Mouse (Mus musculus) hindbrain, embryonic 13.5 days (tissue): ENCODE data around the gene Rps2. TPM values are rescaled to one million over a fixed set of nuclear protein-coding genes. Genes with fewer than 3 reads are reported as not detected.

Experiments
- ATAC-seq: fragments of 200-750 bp; cut with Nextera tagmentation; 2 replicates; pipeline ENCODE4 v1.8.0; 2017; ENCODE audit warnings: moderate TSS enrichment; ENCODE audit not compliant: low FRiP score
- H3K27ac ChIP-seq: fragments of 300-500 bp; sonication (generic); 2 replicates; pipeline ENCODE4 v1.5.1; 2015; ENCODE audit warnings: inconsistent platforms, mild to moderate bottlenecking, moderate library complexity
- H3K27me3 ChIP-seq: fragments of 300-500 bp; sonication (generic); 2 replicates; pipeline ENCODE4 v1.6.1; 2015; ENCODE audit warnings: mild to moderate bottlenecking, inconsistent platforms
- H3K36me3 ChIP-seq: fragments of 300-500 bp; sonication (generic); 2 replicates; pipeline ENCODE4 v1.6.1; 2015; ENCODE audit warnings: mild to moderate bottlenecking, inconsistent platforms
- H3K4me1 ChIP-seq: fragments of 300-500 bp; sonication (generic); replicated peaks from 2 replicates; pipeline ENCODE4 v1.6.1; 2015; ENCODE audit warnings: inconsistent platforms
- H3K4me2 ChIP-seq: fragments of 300-500 bp; sonication (generic); 2 replicates; pipeline ENCODE4 v1.6.1; 2015; ENCODE audit warnings: inconsistent platforms, mild to moderate bottlenecking, moderate library complexity
- H3K4me3 ChIP-seq: fragments of 300-500 bp; sonication (generic); 2 replicates; pipeline ENCODE4 v1.5.1; 2015; ENCODE audit warnings: mild to moderate bottlenecking, inconsistent platforms
- H3K9ac ChIP-seq: fragments of 300-500 bp; sonication (generic); 2 replicates; pipeline ENCODE4 v1.6.1; 2015; ENCODE audit warnings: mild to moderate bottlenecking, inconsistent platforms
- H3K9me3 ChIP-seq: fragments of 300-500 bp; sonication (generic); 2 replicates; pipeline ENCODE4 v1.6.1; 2016; ENCODE audit warnings: inconsistent platforms
- WGBS: fragments of 180-500 bp; shearing (Covaris S2); methylation state at CpG from one replicate; pipeline ENCODE4 v1.1.7; 2015; 5-methylcytosine and 5-hydroxymethylcytosine counted together
- polyA plus RNA-seq: library from polyadenylated mRNA; unstranded; fragments of >200 nt; fragmentation: Nextera tagmentation; extraction: Ambion mirVana; gene quantifications from 2 replicates; pipeline ENCODE4 v1.2.1, GENCODE M21; 2015

The Rps2 gene
- polyA plus RNA-seq, 1 experiment from 2014 or later = 783 TPM

- Histone ChIP-seq H3K9ac (peak within 1 kb of the TSS; percentile 94), H3K27ac (peak within 1 kb of the TSS; percentile 89), H3K36me3 (peaks cover 16% of the 10 kb centered on the region), H3K4me1 (peaks cover 31% of the 10 kb centered on the region), H3K9me3 (no peaks in the 10 kb centered on the region), H3K4me2 (peak within 1 kb of the TSS; percentile 84), H3K4me3 (peak within 1 kb of the TSS; percentile 87), H3K27me3 (peaks cover 14% of the 10 kb centered on the region; the same call in 1 of the 2 replicates)
- WGBS = under 1% methylated on average over 30 of the region's 30 CpGs
- ATAC-seq = peak; percentile 78
Observed at GRCm38 (mm10) chr17:24724184-24724583, 6.3 kb downstream of the Rps2 start, which contains the start of gene Ndufb10. Ndufb10 (minus strand) TSS chr17:24724478.

- 75% methylated on average over 3 of the region's 3 CpGs for WGBS
- H3K36me3 ChIP-seq = peaks cover 16% of the 10 kb centered on the region
- no peak overlapping the region for H3K4me2 ChIP-seq
- no peak overlapping the region for H3K27ac ChIP-seq
- peaks cover 15% of the 10 kb centered on the region; the same call in 1 of the 2 replicates for H3K27me3 ChIP-seq
- no peak overlapping the region for H3K9ac ChIP-seq
- H3K4me3 ChIP-seq = no peak overlapping the region
- no peaks in the 10 kb centered on the region for H3K9me3 ChIP-seq
- no peak for ATAC-seq
- peaks cover 28% of the 10 kb centered on the region for H3K4me1 ChIP-seq
Observed at GRCm38 (mm10) chr17:24725637-24726390, 7.9 kb downstream of the Rps2 start.

DNA sequence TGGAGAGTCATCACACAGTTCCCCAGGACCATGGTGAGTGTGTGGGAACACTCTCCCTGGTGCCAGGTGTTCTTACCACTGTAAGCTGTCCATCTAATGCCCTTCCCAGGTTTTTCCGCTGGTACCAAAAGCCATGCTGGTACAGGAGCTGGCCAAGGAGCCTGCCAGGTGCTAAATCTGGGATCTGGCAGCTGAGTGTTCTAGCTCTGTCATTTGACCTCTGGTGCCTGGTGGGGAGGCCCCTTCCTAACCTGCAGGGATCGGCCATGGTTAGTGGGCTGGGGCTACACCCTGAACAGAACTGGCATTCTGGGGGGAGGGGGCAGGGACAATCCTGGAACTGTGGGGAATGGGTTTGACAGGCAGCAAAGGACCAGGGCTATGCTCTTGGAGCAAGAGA is 9.7 kb downstream of the Rps2 start, which contains the start of gene Rpl3l:
Gene Rpl3l, plus strand, starts transcription at position 203 of the 400 bp plus-strand sequence.
- Histone ChIP-seq H3K4me2 (no peak within 1 kb of the TSS), H3K9ac (0 out of 2 replicates have a peak within 1 kb of the TSS, but pooled peaks have one; percentile 29), H3K27me3 (peaks cover 23% of the 10 kb centered on the region; the same call in 1 of the 2 replicates), H3K36me3 (peaks cover under 1% of the 10 kb centered on the region; the same call in 1 of the 2 replicates), H3K27ac (no peak within 1 kb of the TSS), H3K9me3 (no peaks in the 10 kb centered on the region), H3K4me3 (no peak within 1 kb of the TSS), H3K4me1 (peaks cover 11% of the 10 kb centered on the region)
- 80% methylated on average over 2 of the region's 2 CpGs for WGBS
- ATAC-seq = no peak

DNA sequence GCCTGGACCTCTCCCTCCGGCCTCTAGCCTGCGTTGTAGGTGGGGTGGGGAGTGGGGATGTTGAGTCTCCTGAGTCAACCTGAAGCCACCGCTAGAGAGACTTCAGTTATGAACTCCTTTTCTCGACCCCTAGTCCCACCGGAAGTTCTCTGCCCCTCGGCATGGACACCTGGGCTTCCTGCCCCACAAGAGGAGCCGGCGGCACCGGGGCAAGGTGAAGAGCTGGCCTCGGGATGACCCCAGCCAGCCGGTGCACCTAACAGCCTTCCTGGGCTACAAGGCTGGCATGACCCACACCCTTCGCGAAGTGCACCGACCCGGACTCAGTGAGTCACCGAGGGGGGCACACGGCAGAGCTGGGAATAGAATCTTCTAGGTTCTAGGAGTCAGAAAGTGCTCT is 10.3 kb downstream of the Rps2 start:
- Histone ChIP-seq H3K4me1 (peaks cover 6% of the 10 kb centered on the region), H3K36me3 (no peaks in the 10 kb centered on the region), H3K27me3 (peaks cover 25% of the 10 kb centered on the region; the same call in 1 of the 2 replicates), H3K4me3 (no peak overlapping the region), H3K27ac (no peak overlapping the region), H3K9ac (0 out of 2 replicates have a peak overlapping the region, but pooled peaks have one; percentile 29), H3K4me2 (no peak overlapping the region), H3K9me3 (no peaks in the 10 kb centered on the region)
- 76% methylated on average over 17 of the region's 17 CpGs for WGBS
- ATAC-seq = no peak

DNA sequence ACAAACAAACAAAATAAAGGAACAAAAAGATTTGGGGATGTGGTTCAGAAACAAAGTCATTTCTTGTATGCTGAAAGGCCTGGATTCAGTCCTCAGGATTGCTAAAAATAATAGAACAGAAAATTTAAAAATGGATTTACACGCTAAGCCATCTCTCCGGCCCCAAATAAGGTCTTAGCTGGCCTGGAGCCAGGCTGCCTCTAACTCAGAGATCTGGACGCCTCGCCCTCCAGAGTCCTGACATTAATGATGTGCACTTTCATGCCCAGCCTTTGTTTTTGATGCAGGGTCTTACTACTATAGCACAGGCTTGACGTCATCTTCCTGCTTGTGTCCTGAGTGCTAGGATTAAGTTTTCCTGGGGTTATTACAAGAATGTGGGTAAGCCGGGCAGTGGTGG is 11.2 kb downstream of the Rps2 start:
- Histone ChIP-seq H3K9me3 (no peaks in the 10 kb centered on the region), H3K36me3 (no peaks in the 10 kb centered on the region), H3K27ac (no peak overlapping the region), H3K27me3 (peaks cover 25% of the 10 kb centered on the region; the same call in 1 of the 2 replicates), H3K4me2 (no peak overlapping the region), H3K9ac (no peak overlapping the region), H3K4me1 (no peaks in the 10 kb centered on the region), H3K4me3 (no peak overlapping the region)
- 83% methylated on average over 6 of the region's 6 CpGs for WGBS
- ATAC-seq = no peak

GRCm38 (mm10) chr17:24730787-24731186 is 12.9 kb downstream of the Rps2 start:
- H3K27me3 ChIP-seq = peaks cover 25% of the 10 kb centered on the region; the same call in 1 of the 2 replicates
- no peak overlapping the region for H3K9ac ChIP-seq
- no peak overlapping the region for H3K4me3 ChIP-seq
- no peak overlapping the region for H3K27ac ChIP-seq
- H3K36me3 ChIP-seq = no peaks in the 10 kb centered on the region
- H3K4me1 ChIP-seq = peaks cover 3% of the 10 kb centered on the region
- no peak overlapping the region for H3K4me2 ChIP-seq
- no peak for ATAC-seq
- WGBS = 83% methylated on average over 14 of the region's 14 CpGs
- no peaks in the 10 kb centered on the region for H3K9me3 ChIP-seq

- 0 out of 2 replicates have a peak overlapping the region, but pooled peaks have one; percentile 4 for H3K9ac ChIP-seq
- no peak overlapping the region for H3K27ac ChIP-seq
- WGBS = 78% methylated on average over 12 of the region's 12 CpGs
- ATAC-seq = no peak
- no peak overlapping the region for H3K4me3 ChIP-seq
- H3K4me1 ChIP-seq = peaks cover 18% of the 10 kb centered on the region
- H3K27me3 ChIP-seq = peaks cover 23% of the 10 kb centered on the region; the same call in 1 of the 2 replicates
- H3K4me2 ChIP-seq = no peak overlapping the region
- H3K9me3 ChIP-seq = no peaks in the 10 kb centered on the region
- H3K36me3 ChIP-seq = no peaks in the 10 kb centered on the region
Observed at GRCm38 (mm10) chr17:24732233-24732935, 14.5 kb downstream of the Rps2 start.

DNA sequence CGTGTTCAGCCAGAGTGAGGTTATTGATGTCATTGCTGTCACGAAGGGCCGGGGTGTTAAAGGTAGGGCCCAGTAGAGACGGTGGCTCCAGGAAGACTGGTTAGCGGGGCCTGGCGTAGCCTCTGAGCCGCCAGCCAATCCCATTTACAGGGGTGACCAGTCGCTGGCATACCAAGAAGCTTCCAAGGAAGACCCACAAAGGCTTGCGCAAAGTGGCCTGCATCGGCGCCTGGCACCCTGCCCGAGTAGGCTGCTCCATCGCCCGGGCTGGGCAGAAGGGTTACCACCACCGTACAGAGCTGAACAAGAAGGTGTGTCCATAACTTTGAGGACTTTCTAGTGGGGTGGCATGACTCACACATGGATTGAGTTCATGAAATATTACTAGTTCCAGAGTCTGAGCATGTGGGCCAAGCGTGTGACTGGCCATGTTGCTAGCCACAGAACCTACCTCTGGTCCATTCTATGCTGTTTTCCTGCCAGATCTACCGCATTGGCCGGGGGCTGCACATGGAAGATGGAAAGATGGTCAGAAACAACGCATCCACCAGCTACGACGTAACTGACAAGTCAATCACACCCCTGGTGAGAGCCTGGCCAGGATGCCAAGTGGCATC is 15.6 kb downstream of the Rps2 start:
- Histone ChIP-seq H3K36me3 (no peaks in the 10 kb centered on the region), H3K9ac (no peak overlapping the region), H3K27ac (no peak overlapping the region), H3K27me3 (peaks cover 12% of the 10 kb centered on the region; the same call in 1 of the 2 replicates), H3K4me2 (no peak overlapping the region), H3K4me3 (no peak overlapping the region), H3K4me1 (peaks cover 27% of the 10 kb centered on the region), H3K9me3 (no peaks in the 10 kb centered on the region)
- ATAC-seq = no peak
- 91% methylated on average over 21 of the region's 21 CpGs for WGBS

- 0 out of 2 replicates have a peak, but pooled peaks cover 11% of the 10 kb centered on the region for H3K27me3 ChIP-seq
- H3K4me2 ChIP-seq = no peak overlapping the region
- no peak for ATAC-seq
- no peaks in the 10 kb centered on the region for H3K36me3 ChIP-seq
- WGBS = 85% methylated on average over 1 of the region's 1 CpGs
- H3K4me3 ChIP-seq = no peak overlapping the region
- peaks cover 27% of the 10 kb centered on the region for H3K4me1 ChIP-seq
- H3K9me3 ChIP-seq = no peaks in the 10 kb centered on the region
- no peak overlapping the region for H3K27ac ChIP-seq
- H3K9ac ChIP-seq = no peak overlapping the region
Observed at GRCm38 (mm10) chr17:24734513-24734912, 16.6 kb downstream of the Rps2 start.

DNA sequence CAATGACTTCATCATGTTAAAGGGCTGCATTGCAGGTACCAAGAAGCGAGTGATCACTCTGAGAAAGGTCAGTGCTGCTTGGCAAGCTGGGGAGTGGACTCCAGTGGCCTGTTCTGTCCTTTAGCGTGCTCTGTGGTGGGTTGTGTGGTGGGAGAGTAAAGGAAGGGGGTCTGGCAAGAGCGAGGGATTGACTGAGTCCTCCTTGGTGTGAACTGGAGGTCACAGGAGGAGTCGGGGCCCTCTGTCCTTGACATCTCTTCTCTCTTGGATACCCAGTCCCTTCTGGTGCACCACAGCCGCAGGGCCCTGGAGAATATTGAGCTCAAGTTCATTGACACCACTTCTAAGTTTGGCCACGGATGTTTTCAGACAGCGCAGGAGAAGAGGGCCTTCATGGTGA is 17.5 kb downstream of the Rps2 start:
- ATAC-seq = no peak
- Histone ChIP-seq H3K27ac (no peak overlapping the region), H3K4me2 (peak overlapping the region; percentile 68)

DNA sequence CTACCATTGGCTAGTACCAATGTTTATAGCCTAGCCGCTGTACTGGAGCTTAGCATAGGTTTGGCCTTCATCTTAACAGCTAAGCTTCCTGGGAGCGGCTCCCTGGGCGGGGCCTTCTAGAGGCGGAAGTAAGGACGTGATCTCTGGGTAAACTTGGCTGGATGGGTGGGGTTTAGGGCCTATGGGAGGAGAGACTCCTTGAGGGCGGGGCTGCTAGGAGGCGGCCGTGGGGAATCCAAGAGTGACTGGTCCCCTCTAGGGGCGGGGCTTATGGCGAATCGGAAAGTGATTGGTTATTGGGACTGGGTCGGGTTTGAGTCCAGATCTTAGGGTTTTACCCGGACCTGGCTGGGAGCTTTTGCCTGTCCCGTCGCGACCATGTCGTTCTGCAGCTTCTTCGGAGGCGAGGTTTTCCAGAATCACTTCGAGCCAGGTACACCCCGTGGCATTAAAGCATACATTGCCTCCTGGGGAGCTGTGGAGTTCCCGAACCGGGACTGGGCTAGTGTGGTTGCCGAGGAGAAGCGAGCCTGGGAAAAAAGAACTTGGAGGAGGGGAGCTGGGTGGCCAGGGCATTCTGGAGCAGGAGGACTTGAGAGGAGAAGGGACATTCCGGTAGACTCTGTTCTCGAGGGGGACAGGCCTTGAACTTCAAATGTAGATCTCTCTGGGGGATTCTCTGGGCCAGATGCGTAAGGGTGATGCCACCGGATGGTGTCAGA is 18.6 kb downstream of the Rps2 start, which contains the start of gene Msrb1:
Gene Msrb1, plus strand, starts transcription at position 313 of the 722 bp plus-strand sequence.
- Histone ChIP-seq H3K9ac (peak within 1 kb of the TSS; percentile 69), H3K4me3 (peak within 1 kb of the TSS; percentile 51), H3K4me1 (peaks cover 27% of the 10 kb centered on the region), H3K27me3 (0 out of 2 replicates have a peak, but pooled peaks cover 8% of the 10 kb centered on the region), H3K36me3 (peaks cover 10% of the 10 kb centered on the region; the same call in 1 of the 2 replicates), H3K9me3 (no peaks in the 10 kb centered on the region), H3K4me2 (peak within 1 kb of the TSS; percentile 68), H3K27ac (peak within 1 kb of the TSS; percentile 73; the same call in 1 of the 2 replicates)
- WGBS = 1% methylated on average over 29 of the region's 29 CpGs
- ATAC-seq = peak; percentile 94

More for the DNA sequence above, 17.5 kb downstream of the Rps2 start:
- H3K9me3 ChIP-seq = no peaks in the 10 kb centered on the region
- no peak overlapping the region for H3K9ac ChIP-seq
- H3K4me3 ChIP-seq = 0 out of 2 replicates have a peak overlapping the region, but pooled peaks have one; percentile 51
- H3K4me1 ChIP-seq = peaks cover 27% of the 10 kb centered on the region
- 0 out of 2 replicates have a peak, but pooled peaks cover 11% of the 10 kb centered on the region for H3K27me3 ChIP-seq
- peaks cover 4% of the 10 kb centered on the region; the same call in 1 of the 2 replicates for H3K36me3 ChIP-seq
- 90% methylated on average over 7 of the region's 7 CpGs for WGBS
